Mouse (Mus musculus): ENCODE measurements around the gene Pcsk2. TPM values are rescaled to one million over a fixed set of nuclear protein-coding genes. Genes with fewer than 3 reads are reported as not detected.

Pcsk2 gene
- polyA plus RNA-seq, 1 experiment, result 0.25 TPM

DNA sequence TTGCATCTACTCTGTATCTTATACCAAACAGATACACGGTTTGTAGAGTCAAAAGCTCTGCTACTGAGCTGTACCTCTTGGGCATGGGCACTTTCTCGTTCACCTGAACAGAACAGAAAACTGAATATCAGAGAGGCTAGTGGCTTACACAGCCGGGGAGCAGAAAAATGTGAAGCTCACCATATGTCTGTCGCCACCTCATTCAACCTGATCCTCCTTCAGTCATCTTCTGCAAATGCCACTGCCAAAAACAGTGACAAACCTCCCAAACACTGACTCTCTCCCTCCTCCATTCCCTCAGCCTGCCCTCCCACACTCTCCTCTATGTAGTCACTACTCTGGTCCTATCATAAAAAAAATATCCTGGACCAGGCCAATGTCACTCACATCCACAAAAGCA, 165.9 kb downstream of the Pcsk2 start:
- Histone ChIP-seq H3K4me1 (ENCODE audit: control insufficient read depth, insufficient read depth, low read length) (no peaks in the 10 kb centered on the region), H3K4me3 (replicated peaks; ENCODE audit: extremely low read depth, low read depth, low read length) (no peak overlapping the region)
- no peak for TF ChIP-seq CTCF (IDR thresholded peaks at IDR 0.05; ENCODE audit: insufficient read depth, low read length)
- TF ChIP-seq POLR2A (IDR thresholded peaks at IDR 0.05; ENCODE audit: borderline replicate concordance, extremely low read depth, low read depth, low read length), result no peak
- DNase-seq, result no peak
- WGBS, result 67% methylated on average over 4 of the region's 4 CpGs

DNA sequence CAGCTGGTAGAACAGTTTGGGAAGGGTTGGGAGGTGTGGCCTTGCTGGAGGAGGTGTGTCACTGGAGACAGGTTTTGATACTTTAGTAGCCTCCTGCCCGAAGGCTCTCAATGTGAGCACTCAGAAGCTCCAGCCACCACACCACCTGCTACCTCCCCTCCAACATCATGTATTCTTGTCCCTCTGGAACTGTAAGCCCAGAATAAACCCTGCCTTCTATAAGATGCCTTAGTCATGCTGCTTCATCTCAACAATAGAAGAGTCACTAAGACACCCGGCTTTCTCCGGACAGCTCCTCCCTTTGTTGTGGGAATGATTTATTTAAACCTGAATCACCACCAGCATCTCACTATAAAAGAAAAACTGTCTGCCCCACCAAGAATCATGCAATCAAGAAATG, 166.9 kb downstream of the Pcsk2 start:
- no peak for DNase-seq
- no peaks in the 10 kb centered on the region for H3K4me1 ChIP-seq (ENCODE audit: control insufficient read depth, insufficient read depth, low read length)
- no peak for TF ChIP-seq CTCF (IDR thresholded peaks at IDR 0.05; ENCODE audit: insufficient read depth, low read length)
- H3K4me3 ChIP-seq (replicated peaks; ENCODE audit: extremely low read depth, low read depth, low read length), result no peak overlapping the region
- 70% methylated on average over 3 of the region's 3 CpGs for WGBS

DNA sequence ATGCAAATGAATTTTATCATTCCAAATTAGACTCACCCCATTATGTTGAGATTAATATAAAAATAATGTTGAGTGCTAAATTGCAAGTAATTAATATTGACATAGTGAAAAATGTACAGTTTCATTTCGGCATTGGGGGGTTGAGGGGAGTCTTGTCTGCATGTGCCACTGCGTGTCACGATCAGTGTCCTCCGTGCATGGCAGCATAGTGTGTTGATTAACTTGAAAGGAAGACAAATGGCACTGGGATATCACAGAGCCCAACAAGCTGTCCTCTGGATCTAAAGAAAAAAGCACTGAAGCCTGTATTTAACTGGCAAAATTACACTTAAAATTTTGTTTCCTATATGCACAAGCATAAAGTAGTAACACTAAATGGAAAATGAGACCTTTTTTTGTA, 167.9 kb downstream of the Pcsk2 start:
- Histone ChIP-seq H3K4me3 (replicated peaks; ENCODE audit: extremely low read depth, low read depth, low read length) (no peak overlapping the region), H3K4me1 (ENCODE audit: control insufficient read depth, insufficient read depth, low read length) (no peaks in the 10 kb centered on the region)
- no peak for DNase-seq
- TF ChIP-seq CTCF (IDR thresholded peaks at IDR 0.05; ENCODE audit: insufficient read depth, low read length) (no peak), POLR2A (IDR thresholded peaks at IDR 0.05; ENCODE audit: borderline replicate concordance, extremely low read depth, low read depth, low read length) (no peak)
- 79% methylated on average over 4 of the region's 4 CpGs for WGBS

DNA sequence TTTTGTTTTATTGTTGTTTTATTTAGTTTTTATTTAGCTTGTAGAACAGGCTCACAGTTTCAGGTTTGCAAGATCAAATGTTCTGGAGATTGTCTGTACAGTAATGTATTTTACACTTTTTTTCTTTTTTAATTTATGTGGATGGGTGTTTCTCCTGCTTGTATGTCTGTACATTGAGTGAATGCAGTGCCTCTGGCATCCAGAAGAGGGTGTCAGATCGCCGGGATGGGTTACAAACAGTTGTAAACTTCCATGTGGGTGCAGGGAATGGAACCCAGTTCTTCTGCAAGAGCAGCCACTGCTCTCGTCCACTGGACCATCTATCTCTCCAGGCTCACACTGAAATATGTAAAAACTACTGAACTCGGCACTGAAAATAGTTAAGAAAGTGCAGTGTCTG, 169.2 kb downstream of the Pcsk2 start:
- WGBS, result 55% methylated on average over 4 of the region's 4 CpGs
- Histone ChIP-seq H3K4me1 (ENCODE audit: control insufficient read depth, insufficient read depth, low read length) (no peaks in the 10 kb centered on the region), H3K4me3 (replicated peaks; ENCODE audit: extremely low read depth, low read depth, low read length) (no peak overlapping the region)
- TF ChIP-seq POLR2A (IDR thresholded peaks at IDR 0.05; ENCODE audit: borderline replicate concordance, extremely low read depth, low read depth, low read length) (no peak), CTCF (IDR thresholded peaks at IDR 0.05; ENCODE audit: insufficient read depth, low read length) (no peak)
- no peak for DNase-seq

DNA sequence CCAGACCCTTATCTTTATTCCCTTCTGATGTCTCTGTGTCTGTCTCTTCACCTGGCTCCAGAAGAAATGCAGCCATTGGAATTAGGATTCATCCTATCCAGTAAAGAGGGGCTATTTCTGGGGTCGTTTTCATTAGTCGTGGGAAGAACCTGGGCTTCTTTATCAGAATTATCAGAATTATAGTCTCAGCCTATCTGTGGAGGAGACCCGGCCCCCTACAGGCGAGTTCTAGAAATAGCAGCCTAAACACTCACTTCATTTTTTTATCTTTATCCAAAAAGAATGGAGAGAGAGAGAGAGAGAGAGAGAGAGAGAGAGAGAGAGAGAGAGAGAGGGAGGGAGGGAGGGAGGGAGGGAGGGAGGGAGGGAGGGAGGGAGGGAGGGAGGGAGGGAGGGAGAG, 177.3 kb downstream of the Pcsk2 start:
- 14% methylated on average over 4 of the region's 4 CpGs for WGBS
- DNase-seq, result no peak
- Histone ChIP-seq H3K4me3 (replicated peaks; ENCODE audit: extremely low read depth, low read depth, low read length) (no peak overlapping the region), H3K4me1 (ENCODE audit: control insufficient read depth, insufficient read depth, low read length) (no peaks in the 10 kb centered on the region)
- TF ChIP-seq POLR2A (IDR thresholded peaks at IDR 0.05; ENCODE audit: borderline replicate concordance, extremely low read depth, low read depth, low read length) (no peak), CTCF (IDR thresholded peaks at IDR 0.05; ENCODE audit: insufficient read depth, low read length) (no peak)

DNA sequence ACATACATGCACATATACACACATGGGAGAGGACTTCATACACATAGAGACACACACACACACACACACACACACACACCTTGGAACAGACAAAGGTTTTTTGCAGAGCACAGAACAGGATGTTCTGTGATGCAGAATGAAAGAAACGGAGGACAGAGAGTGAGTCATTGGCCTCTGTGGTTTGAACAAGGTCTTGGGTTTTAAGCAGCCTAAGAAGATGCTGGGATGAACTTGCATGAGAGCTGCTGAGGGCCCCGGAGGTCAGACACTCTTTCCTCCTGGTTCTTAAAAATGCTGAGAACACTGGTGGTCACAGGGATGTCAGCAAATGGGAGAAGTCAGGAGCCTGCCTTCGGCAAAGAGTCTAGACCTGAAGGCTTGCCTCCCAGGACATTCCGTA, 178.1 kb downstream of the Pcsk2 start:
- DNase-seq, result no peak
- WGBS, result 81% methylated on average over 4 of the region's 4 CpGs
- TF ChIP-seq POLR2A (IDR thresholded peaks at IDR 0.05; ENCODE audit: borderline replicate concordance, extremely low read depth, low read depth, low read length) (no peak), CTCF (IDR thresholded peaks at IDR 0.05; ENCODE audit: insufficient read depth, low read length) (no peak)
- Histone ChIP-seq H3K4me3 (replicated peaks; ENCODE audit: extremely low read depth, low read depth, low read length) (no peak overlapping the region), H3K4me1 (ENCODE audit: control insufficient read depth, insufficient read depth, low read length) (no peaks in the 10 kb centered on the region)

DNA sequence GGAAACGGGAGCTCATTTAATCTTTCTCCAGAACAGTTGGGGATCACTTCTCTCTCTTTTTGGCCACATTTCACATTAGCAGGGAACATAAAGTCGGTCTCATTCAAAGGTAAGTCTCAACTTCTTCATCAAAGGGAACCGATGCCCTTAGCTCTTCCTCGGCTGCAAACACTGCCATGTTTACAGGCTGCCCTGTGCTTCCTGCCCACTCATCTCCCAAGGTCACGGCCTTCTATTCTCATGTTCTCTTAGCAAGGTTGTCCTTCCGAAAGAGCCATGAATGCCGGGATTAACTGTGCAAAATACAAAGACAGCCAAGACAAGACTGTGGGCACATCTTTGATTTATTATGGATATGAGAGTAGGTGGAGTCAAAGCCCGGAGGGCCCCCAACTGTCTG, 178.8 kb downstream of the Pcsk2 start:
- Histone ChIP-seq H3K4me3 (replicated peaks; ENCODE audit: extremely low read depth, low read depth, low read length) (no peak overlapping the region), H3K4me1 (ENCODE audit: control insufficient read depth, insufficient read depth, low read length) (no peaks in the 10 kb centered on the region)
- no peak for TF ChIP-seq POLR2A (IDR thresholded peaks at IDR 0.05; ENCODE audit: borderline replicate concordance, extremely low read depth, low read depth, low read length)
- TF ChIP-seq CTCF (IDR thresholded peaks at IDR 0.05; ENCODE audit: insufficient read depth, low read length), result no peak
- no peak for DNase-seq
- WGBS, result 62% methylated on average over 8 of the region's 8 CpGs

DNA sequence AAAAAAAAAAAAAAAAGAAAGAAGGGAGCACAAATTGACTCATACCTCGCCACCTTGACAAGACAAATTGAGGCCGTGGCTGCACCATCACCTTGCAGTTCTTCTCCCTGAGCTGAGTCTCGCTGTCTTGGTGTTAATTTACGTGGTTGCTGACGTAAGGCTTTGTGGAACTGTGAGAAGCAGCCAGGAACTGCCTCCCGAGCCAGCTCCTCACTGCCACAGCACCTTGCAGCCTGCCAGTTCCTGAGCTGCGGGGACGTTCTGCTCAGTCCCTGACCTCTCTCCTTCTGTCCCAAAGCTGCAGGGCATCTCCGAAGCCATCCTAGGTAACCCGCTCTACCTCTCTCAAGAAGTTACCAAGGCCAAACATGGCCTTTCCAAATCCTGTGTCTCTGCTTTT, 186.5 kb downstream of the Pcsk2 start:
- WGBS, result 77% methylated on average over 10 of the region's 10 CpGs
- Histone ChIP-seq H3K4me3 (replicated peaks; ENCODE audit: extremely low read depth, low read depth, low read length) (no peak overlapping the region), H3K4me1 (ENCODE audit: control insufficient read depth, insufficient read depth, low read length) (no peaks in the 10 kb centered on the region)
- no peak for DNase-seq
- TF ChIP-seq CTCF (IDR thresholded peaks at IDR 0.05; ENCODE audit: insufficient read depth, low read length), result no peak
- no peak for TF ChIP-seq POLR2A (IDR thresholded peaks at IDR 0.05; ENCODE audit: borderline replicate concordance, extremely low read depth, low read depth, low read length)

DNA sequence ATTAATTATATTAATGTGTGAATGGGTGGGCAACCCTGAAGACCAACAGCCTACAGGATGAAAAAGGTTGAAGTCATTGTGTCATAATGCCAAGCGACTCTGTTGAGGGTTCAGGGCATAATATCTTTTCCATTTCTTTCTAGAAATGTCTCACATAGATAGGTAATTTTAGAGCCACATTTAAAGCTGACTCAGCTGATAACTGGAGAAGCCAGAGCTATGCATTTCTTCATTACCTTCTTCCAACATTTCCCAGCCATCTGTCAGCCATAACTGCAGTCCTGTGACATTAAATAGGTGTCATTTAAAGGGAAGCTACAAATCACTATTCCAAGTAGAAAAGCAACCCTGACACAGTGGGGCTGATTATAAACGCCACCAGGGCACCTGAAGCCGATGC, 189.5 kb downstream of the Pcsk2 start:
- TF ChIP-seq POLR2A (IDR thresholded peaks at IDR 0.05; ENCODE audit: borderline replicate concordance, extremely low read depth, low read depth, low read length) (no peak), CTCF (IDR thresholded peaks at IDR 0.05; ENCODE audit: insufficient read depth, low read length) (no peak)
- no peak for DNase-seq
- 68% methylated on average over 3 of the region's 3 CpGs for WGBS
- Histone ChIP-seq H3K4me3 (replicated peaks; ENCODE audit: extremely low read depth, low read depth, low read length) (no peak overlapping the region), H3K4me1 (ENCODE audit: control insufficient read depth, insufficient read depth, low read length) (no peaks in the 10 kb centered on the region)

DNA sequence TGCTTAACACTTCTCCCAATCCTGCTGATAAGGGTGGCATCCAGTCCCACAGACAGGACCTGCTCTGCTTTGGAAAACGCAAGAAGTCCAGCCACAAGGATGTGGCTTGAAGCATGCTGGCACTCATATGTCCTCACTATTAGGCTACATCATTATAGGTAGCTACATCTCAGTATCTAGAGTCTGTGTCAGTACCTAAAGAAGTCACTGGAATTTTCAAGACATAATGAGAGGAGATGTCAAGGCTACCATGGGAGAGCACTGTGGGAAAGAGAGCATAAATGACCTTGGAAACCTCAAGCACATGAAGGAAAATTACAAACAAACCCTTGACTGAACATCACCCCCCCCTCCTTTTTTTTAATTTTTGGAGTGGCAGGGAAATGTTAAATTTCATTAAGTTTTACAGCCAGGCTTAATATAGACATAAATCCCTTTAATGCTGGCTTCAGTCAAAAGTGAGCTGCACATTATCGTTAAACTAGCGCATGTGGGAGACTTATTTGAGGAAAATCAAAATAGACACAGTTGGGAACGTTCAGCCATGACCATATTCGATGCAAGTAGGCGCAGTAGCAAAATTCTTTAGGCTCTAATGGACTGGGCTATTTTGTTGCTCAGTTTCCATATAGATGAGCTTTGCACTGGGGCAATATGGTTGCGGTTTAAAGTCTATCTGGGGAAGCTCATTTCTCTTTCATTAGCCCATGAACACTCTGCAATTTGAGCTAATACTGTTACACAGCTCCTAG, 193.7 kb downstream of the Pcsk2 start:
- no peak overlapping the region for H3K4me3 ChIP-seq (replicated peaks; ENCODE audit: extremely low read depth, low read depth, low read length)
- no peak for TF ChIP-seq POLR2A (IDR thresholded peaks at IDR 0.05; ENCODE audit: borderline replicate concordance, extremely low read depth, low read depth, low read length)
- no peak for TF ChIP-seq CTCF (IDR thresholded peaks at IDR 0.05; ENCODE audit: insufficient read depth, low read length)
- DNase-seq, result no peak
- H3K4me1 ChIP-seq (ENCODE audit: control insufficient read depth, insufficient read depth, low read length), result no peaks in the 10 kb centered on the region
- WGBS, result 81% methylated on average over 7 of the region's 7 CpGs

Measured in lung, adult 2 months (tissue).